Mouse (Mus musculus): ENCODE measurements around the gene Phf14.

GRCm38 (mm10) chr6:12107786-12108185 lies 200.2 kb downstream of the Phf14 start:
- TF ChIP-seq CTCF (IDR thresholded peaks at IDR 0.05; ENCODE audit: low read depth) (no peak), EP300 (IDR thresholded peaks at IDR 0.05; ENCODE audit: low read depth) (no peak)

Data from heart, postnatal 0 days (tissue).